Mouse (Mus musculus) testis, adult 2 months (tissue): ENCODE results near the gene Tmem178.

Experiments used
- CTCF ChIP-seq: fragments of 200-500 bp; IDR thresholded peaks from 2 replicates; pipeline ENCODE4 v1.5.1; 2012; ENCODE audit warnings: low read depth, mild to moderate bottlenecking, inconsistent platforms, low read length, moderate library complexity; ENCODE audit not compliant: control insufficient read depth, insufficient read depth, insufficient replicate concordance
- POLR2A ChIP-seq: fragments of 200-500 bp; IDR thresholded peaks from 2 replicates; pipeline ENCODE4 v1.6.1; 2012; ENCODE audit warnings: low read depth, mild to moderate bottlenecking, inconsistent platforms, low read length, moderate library complexity; ENCODE audit not compliant: control insufficient read depth

GRCm38 (mm10) chr17:80904061-80904460 lies 40.4 kb upstream of the Tmem178 start:
- TF ChIP-seq CTCF (no peak), POLR2A (no peak)
